Mouse (Mus musculus): ENCODE results near the gene Tenm4.

DNA sequence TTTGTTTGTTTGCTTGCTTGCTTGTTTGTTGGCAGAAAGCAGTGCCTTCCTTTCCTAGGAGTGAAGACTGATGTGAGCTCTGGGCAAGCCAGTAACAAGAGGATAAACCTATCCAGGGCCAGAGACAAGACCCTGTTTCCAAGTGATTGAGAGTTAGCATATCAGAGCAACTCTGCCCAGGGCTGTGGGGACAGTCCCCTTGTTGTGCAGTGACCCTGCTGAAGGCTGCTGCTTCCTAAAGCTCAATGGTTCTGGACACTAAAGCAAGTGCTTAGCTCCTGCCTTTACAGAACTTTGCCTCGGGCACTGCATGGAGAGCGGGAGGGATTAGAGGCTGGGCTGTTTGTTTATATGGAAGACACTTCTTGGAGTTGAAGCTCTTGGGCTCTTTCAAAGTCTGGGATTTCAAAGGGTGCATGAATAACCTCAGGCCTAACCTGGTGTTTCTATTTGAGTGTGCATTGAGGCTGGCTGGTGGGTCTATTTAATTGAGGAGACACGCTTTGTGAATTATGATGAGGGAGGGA is 185.3 kb downstream of the Tenm4 start:
- TF ChIP-seq CTCF (IDR thresholded peaks at IDR 0.05; ENCODE audit: low read depth, low read length): no peak
- no peak for TF ChIP-seq TAL1 (conservative IDR thresholded peaks at IDR 0.05; ENCODE audit: low read depth, low read length)
- no peak for TF ChIP-seq POLR2AphosphoS5 (IDR thresholded peaks at IDR 0.05; ENCODE audit: insufficient replicate concordance, low read depth, low read length)
- TF ChIP-seq GATA1 (IDR thresholded peaks at IDR 0.05; ENCODE audit: borderline replicate concordance, low read length): no peak

Measured in G1E (cell line).